Mouse (Mus musculus) frontal cortex, postnatal 10 days (tissue): ENCODE results near the gene Sftpa1.

Source experiments
- DNase-seq, 2 experiments: peaks; one replicate each; pipeline ENCODE4 v3.0.0; 2022; ENCODE audit warnings: low spot score in 2 of 2, mixed read lengths in 1 of 2

The Sftpa1 gene

DNA sequence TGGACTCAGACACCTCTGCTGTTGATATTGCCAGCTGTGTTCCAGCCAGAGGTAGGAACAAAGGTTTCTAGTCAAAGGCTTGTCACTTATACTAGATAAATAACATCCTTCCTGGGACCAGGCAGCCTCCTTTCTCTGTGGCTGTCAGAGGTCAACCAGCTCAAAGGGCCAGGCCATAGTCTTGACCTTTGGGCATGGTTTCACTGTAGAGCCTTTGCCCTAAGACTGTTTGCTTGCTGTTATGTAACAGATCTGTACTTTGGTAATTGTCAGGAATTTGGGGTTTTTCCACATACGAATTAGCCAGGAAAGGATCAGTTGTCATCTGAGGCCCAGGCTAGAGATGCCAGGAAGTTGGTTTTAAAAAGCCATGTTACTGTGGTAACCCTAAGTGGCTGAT, 29.2 kb downstream of the Sftpa1 start:
- DNase-seq: no peak

- no peak for DNase-seq
Measured at GRCm38 (mm10) chr14:41162663-41163062, 31.1 kb downstream of the Sftpa1 start.

GRCm38 (mm10) chr14:41167278-41167677, 35.7 kb downstream of the Sftpa1 start:
- no peak for DNase-seq

- DNase-seq: no peak
Measured at GRCm38 (mm10) chr14:41168567-41168966, 37.0 kb downstream of the Sftpa1 start.

GRCm38 (mm10) chr14:41170514-41170913, 38.9 kb downstream of the Sftpa1 start:
- no peak for DNase-seq

GRCm38 (mm10) chr14:41174802-41175201, 43.2 kb downstream of the Sftpa1 start:
- no peak for DNase-seq

- DNase-seq: no peak
Measured at GRCm38 (mm10) chr14:41185059-41185821, 53.7 kb downstream of the Sftpa1 start, which contains the start of gene Sftpd. Gene Sftpd, minus strand, starts transcription at chr14:41185149.
